Mouse (Mus musculus) bone marrow macrophage, adult 2 months (primary cell): ENCODE measurements around the gene Foxr1. TPM values are rescaled to one million over a fixed set of nuclear protein-coding genes. Genes with fewer than 3 reads are reported as not detected.

ENCODE experiments used
- H3K27ac ChIP-seq: 2 replicates; pipeline ENCODE4 v1.5.1; 2012; ENCODE audit warnings: low read depth, low read length; ENCODE audit not compliant: insufficient read depth
- H3K4me1 ChIP-seq: 2 replicates; pipeline ENCODE4 v1.6.1; 2012; ENCODE audit warnings: low read length; ENCODE audit not compliant: control insufficient read depth, insufficient read depth
- H3K4me3 ChIP-seq: 2 replicates; pipeline ENCODE4 v1.5.1; 2012; ENCODE audit warnings: mild to moderate bottlenecking, low read length, moderate library complexity; ENCODE audit not compliant: insufficient read depth
- CTCF ChIP-seq: IDR thresholded peaks from 2 replicates; pipeline ENCODE4 v1.5.1; 2012; ENCODE audit warnings: low read depth, mild to moderate bottlenecking, low read length, moderate library complexity
- POLR2A ChIP-seq: IDR thresholded peaks from 2 replicates; pipeline ENCODE4 v1.6.1; 2012; ENCODE audit warnings: mild to moderate bottlenecking, low read depth, low read length, borderline replicate concordance
- polyA plus RNA-seq: library from polyadenylated mRNA; stranded (reverse); fragments of >200 nt; gene quantifications from 2 replicates; pipeline ENCODE4 v1.2.4, GENCODE M21; 2012; ENCODE audit not compliant: missing spikeins, insufficient read depth, insufficient read length

Gene Foxr1
- polyA plus RNA-seq, 1 experiment: not detected

DNA sequence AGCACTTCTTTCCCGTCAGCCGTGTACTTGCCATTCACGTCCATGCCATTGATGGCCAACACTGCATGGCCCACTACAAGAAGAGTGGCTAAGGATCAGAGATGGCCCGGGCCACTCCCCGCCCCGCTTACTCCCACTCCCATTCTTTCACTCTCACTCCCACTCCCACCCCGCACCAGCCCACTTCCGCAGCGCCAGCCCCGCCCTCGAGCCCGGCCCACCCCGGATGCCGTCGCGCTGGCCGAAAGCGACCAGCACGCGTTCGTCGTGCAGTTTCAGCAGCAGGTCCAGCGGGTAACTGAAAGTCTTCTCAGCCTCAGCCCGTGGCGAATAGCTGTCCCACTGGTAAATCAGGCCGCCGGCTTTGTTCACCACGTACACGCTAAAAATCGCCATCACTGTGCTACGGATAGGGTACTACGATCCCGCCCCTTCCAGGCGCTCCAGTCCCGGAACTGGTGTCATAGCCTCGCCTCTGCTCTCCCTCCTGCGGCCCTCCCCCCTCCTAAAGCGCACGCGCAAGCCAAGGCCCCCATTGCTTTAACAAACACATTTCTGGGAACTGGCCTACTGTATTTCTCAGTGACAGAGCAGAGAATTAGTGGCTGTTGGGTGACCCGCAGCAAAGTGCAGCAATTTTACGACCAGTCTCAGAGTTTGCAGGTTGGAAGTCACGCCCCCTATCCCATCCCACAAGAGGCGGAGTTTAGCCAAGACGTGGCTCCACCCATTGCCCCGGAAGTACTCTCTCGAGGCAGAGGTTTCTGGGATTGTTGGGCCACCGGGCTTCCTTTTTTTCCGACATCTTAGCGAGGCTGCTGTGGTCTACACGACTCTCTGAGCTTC, 33.8 kb downstream of the Foxr1 start, which contains the start of the genes Rps25 and Trappc4:
Rps25 (plus strand) TSS at position 234 of the 846 bp plus-strand sequence.
Trappc4 (minus strand) TSS at position 695 of the 846 bp plus-strand sequence.
- Histone ChIP-seq H3K27ac (peak within 1 kb of the TSS; percentile 92), H3K4me1 (peaks cover 7% of the 10 kb centered on the region), H3K4me3 (peak within 1 kb of the TSS; percentile 89)
- TF ChIP-seq CTCF (no peak), POLR2A (no peak)

DNA sequence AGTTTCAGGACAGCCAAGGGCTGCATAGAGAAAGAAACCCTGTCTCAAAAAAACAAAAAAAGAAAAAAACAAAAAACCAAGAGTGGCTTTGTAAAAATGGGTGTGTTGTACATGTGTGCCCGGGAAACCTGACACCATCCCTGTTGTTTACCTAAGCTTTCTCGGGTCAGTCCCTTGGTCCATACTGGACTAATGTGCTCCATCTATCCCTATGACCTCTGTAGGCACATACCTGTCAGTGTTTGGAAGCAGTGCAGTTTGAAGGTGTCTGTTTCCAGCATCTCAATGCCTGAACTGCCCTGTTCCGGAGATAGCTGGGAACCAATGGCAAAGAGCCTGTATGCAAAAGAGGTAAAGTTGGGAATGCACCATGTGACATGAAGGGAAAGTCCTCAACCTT, 35.9 kb downstream of the Foxr1 start:
- no peak overlapping the region for H3K27ac ChIP-seq
- TF ChIP-seq CTCF: no peak
- TF ChIP-seq POLR2A: no peak
- H3K4me1 ChIP-seq: peaks cover 7% of the 10 kb centered on the region
- H3K4me3 ChIP-seq: no peak overlapping the region

DNA sequence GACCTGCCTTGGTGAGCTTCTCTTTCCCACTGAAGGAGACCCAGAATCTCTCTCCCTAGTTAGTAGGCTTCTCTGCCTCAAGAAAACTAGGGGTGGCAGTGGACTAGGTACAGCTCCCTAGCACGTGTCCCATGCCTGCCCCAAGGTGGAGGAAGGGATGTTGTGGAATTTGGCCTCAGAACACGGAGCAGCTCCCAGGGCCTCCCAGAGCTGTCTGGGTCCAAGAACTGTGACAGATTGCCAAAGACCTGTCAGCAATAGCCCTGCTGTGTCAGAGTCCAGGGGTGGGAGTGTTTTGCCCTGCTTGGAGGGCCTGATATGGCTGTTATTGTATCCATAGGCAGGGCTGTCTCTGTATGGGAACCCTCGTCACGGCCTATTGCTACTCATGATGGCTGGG, 39.9 kb downstream of the Foxr1 start:
- H3K4me3 ChIP-seq: no peak overlapping the region
- TF ChIP-seq POLR2A: no peak
- TF ChIP-seq CTCF: no peak
- peaks cover 15% of the 10 kb centered on the region for H3K4me1 ChIP-seq
- H3K27ac ChIP-seq: no peak overlapping the region

DNA sequence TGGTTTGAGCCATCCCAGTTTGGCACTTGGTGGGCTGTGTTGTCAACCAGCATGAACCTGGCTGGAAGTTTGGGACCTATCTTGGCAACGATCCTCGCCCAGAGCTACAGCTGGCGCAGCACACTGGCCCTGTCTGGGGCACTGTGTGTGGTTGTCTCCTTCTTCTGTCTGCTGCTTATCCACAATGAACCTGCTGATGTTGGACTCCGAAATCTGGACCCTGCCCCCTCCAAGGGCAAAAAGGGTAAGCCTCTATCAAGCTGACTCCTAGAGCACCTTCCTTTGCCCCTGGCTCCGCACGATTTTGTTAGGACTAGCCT, 41.2 kb downstream of the Foxr1 start:
- Histone ChIP-seq H3K4me3 (no peak overlapping the region), H3K4me1 (peaks cover 18% of the 10 kb centered on the region), H3K27ac (no peak overlapping the region)
- no peak for TF ChIP-seq CTCF
- no peak for TF ChIP-seq POLR2A

DNA sequence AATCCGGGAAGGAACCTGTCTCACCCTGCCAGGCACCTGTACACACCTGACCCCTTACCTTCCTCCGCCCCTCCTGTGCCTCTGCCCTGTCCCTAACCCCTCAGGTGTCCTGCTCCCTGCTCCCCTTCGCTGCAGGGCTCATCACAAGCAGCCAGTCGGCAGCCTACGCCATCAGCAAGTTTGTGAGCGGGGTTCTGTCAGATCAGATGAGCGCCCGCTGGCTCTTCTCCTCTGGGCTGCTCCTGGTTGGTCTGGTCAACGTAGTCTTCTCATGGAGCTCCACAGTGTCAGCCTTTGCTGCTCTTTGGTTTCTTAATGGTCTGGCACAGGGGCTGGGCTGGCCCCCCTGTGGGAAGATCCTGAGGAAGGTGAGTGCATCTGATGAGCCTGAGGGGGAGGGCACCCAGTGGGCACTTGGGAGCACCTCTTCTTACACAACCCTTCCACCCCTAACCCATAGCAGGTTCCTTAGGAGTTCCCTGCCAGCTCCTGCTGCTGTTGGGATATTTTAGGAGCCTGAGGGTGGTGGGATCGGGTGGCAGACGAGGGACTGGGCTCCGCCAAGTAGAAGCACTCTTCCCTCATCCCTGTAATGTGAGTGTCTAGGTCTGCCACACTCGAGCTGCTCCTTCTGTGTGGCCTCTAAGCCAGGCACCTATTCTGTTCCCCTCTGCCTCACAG, 41.7 kb downstream of the Foxr1 start:
- Histone ChIP-seq H3K27ac (no peak overlapping the region), H3K4me1 (peaks cover 21% of the 10 kb centered on the region), H3K4me3 (no peak overlapping the region)
- TF ChIP-seq POLR2A (no peak), CTCF (no peak)

DNA sequence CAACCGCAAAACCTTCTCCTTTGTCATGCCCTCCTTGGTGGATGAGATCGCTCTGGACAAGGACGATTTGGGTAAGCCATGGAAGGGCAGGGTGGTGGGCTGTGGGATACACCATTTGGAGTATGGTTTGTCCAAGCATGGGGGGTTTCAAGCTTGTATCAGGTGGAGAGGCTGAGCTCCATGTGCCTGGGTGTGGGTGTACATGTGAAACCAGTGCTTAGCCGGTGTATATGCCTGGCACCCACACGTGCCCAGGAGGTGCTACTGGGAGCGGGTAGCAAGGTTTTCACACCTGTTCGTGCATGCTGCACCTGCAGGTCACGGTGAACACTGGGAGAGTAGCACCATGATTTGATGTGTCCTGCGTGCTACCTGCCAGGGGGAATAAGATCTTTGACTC, 42.4 kb downstream of the Foxr1 start:
- Histone ChIP-seq H3K4me1 (peaks cover 21% of the 10 kb centered on the region), H3K4me3 (peak overlapping the region; percentile 71; the same call in 1 of the 2 replicates), H3K27ac (no peak overlapping the region)
- no peak for TF ChIP-seq POLR2A

DNA sequence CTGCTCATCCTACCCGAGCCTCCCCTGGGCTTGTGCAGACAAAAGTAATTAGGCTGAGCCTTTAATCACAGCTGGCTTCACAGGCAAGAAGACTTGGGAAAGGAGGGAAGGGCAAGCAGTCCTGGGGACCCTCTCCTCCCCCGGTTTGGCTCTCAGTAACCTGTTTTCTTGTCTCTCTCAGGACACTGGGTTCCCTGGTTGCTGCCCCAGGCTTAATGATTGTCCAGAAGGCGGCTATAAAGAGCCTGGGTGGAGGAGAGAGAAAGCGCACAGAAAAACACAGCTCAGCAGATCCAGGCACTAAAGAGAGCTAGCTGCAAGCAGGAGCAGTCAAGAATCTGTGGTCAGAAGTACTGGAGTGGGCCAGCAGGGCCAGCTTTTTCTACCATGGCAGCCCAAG, 42.8 kb downstream of the Foxr1 start:
- H3K4me1 ChIP-seq: peaks cover 21% of the 10 kb centered on the region
- peak overlapping the region; percentile 71 for H3K4me3 ChIP-seq
- TF ChIP-seq CTCF (no peak), POLR2A (no peak)
- 0 out of 2 replicates have a peak overlapping the region, but pooled peaks have one; percentile 5 for H3K27ac ChIP-seq

DNA sequence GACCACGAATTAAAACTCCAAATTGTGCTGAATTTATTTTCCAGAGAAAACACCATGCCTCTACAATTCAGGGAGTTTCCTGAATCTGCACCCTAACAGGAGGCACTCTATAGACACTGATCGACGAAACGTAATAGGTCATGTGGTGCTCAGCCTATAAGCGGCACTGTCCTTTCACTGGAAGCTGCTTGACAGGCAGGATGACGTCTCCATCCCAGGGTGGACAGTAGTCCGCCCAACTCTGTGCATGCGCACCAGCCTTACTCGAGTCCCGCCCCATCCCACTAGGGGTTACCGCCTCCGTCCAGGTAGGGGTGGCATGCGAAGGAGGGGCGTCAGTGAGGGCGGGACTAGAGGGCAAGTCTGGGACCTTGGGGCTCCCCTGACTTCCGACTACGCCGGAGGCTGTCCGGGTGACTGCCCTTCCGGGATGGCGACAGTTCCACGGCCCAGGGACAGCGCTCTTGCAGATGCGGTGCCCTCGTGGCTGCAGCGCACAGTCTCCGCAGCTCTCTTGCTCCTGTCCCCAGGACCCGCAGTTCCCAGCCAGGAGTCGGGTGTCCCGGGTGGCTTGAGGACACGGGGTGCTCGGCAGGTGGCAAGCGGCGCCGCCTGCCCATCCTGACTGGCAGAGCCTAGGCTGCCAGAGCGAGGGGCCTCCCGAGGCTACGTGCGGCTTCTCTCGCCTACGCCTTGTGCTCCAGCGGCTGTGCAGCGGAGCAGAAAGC, 44.1 kb downstream of the Foxr1 start, which contains the start of gene Slc37a4:
Slc37a4 (plus strand) TSS at position 169 of the 728 bp plus-strand sequence.
- peaks cover 21% of the 10 kb centered on the region for H3K4me1 ChIP-seq
- no peak for TF ChIP-seq CTCF
- peak; percentile 85; the same call in 1 of the 2 replicates for TF ChIP-seq POLR2A
- peak within 1 kb of the TSS; percentile 71 for H3K4me3 ChIP-seq
- peak within 1 kb of the TSS; percentile 53 for H3K27ac ChIP-seq

DNA sequence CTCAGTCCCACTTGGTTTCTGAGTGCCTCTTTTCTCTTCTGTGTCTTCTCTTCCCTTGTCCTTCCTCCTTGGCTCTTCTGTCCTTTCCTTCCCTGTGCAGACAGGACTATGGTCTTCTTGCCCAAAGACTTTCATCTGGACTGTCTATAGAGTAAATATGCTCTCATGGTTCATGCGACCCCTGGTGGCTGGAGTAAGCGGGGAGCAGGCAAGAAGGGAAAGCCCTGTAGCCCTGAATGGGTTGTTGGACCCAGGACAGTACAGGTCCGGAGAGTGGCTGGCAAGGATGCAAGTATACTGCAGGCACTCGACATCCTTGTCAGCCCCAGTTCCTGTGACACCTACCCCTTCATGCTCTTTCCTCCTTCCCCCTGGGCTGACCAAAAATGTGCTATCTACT, 49.5 kb downstream of the Foxr1 start:
- Histone ChIP-seq H3K4me3 (no peak overlapping the region), H3K27ac (no peak overlapping the region), H3K4me1 (peaks cover 10% of the 10 kb centered on the region)
- TF ChIP-seq POLR2A (no peak), CTCF (peak; percentile 52)

DNA sequence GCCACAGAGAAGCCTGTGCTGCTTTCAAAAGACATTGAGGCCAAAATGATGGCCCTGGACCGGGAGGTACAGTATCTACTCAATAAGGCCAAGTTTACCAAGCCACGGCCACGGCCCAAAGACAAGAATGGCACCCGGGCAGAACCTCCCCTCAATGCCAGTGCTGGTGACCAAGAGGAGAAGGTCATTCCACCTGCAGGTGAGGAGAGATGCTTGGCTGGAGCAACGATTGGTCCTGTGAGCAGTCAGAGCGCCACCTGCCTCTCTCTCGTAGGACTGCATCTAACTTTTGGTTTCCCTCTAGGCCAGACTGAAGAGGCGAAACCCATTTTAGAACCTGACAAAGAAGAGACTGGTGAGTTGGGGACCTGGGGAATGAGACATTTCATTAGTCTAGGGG, 51.7 kb downstream of the Foxr1 start:
- TF ChIP-seq POLR2A (no peak), CTCF (peak; percentile 53)
- Histone ChIP-seq H3K4me1 (no peaks in the 10 kb centered on the region), H3K27ac (no peak overlapping the region), H3K4me3 (no peak overlapping the region)
